Mouse (Mus musculus): Measurements from ENCODE around the gene Scp2. TPM values are rescaled to one million over a fixed set of nuclear protein-coding genes. Genes with fewer than 3 reads are reported as not detected.
A peak's percentile ranks its signal among the peaks of the same experiment; 100 is the strongest.
"Not testable (repeated sequence)": the region's sequence is repeated elsewhere in the genome, so short reads cannot be mapped to it uniquely, and the experiment has no call there.

The Scp2 gene
- total RNA-seq (2021) = 100 to 1,000 TPM; 114 to 126 TPM
- long read RNA-seq, experiment 1, transcript Scp2-201 (16 exons, 2,640 nt) = minor isoform, 22 of 172 reads
- long read RNA-seq, experiment 1, transcript Scp2-202 (5 exons, 772 nt) = major isoform, 145 of 172 reads
- long read RNA-seq, experiment 1, partial matches to known transcripts = 2 of 172 reads
- long read RNA-seq, experiment 1, other reads (novel, unspliced or antisense) = 3 of 172 reads
- long read RNA-seq, experiment 2, transcript Scp2-202 (5 exons, 772 nt) = major isoform, 189 of 215 reads
- long read RNA-seq, experiment 2, transcript Scp2-201 (16 exons, 2,640 nt) = minor isoform, 12 of 215 reads
- long read RNA-seq, experiment 2, partial matches to known transcripts = 2 of 215 reads
- long read RNA-seq, experiment 2, other reads (novel, unspliced or antisense) = 12 of 215 reads

GRCm38 (mm10) chr4:108144880-108145279 is at the start of gene Scp2:
TSS of gene Scp2 (minus strand) at chr4:108144998.
- DNase-seq = no peak

- DNase-seq = no peak
These were observed 48.1 kb upstream of the Scp2 start for GRCm38 (mm10) chr4:108192821-108193323.

DNA sequence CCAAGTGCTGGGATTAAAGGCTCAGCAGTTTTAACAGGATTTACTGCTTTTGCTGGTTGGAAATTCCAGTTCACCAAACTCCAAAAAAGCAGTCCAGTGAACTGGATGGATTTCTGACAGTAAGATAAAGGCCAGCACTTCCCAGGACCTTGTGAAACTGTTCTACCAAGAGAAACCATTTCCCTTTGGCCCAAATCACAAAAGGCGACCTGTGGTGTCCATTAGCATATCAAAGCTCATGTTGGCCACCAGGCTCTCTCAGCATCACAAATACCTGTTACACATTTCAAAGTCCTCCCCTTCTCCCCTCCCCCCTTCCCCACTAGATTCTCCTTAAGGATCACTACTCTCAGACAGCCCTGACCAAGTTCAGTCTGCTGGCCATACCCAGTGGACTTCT is 37.5 kb upstream of the Scp2 start:
- no peak for DNase-seq

DNA sequence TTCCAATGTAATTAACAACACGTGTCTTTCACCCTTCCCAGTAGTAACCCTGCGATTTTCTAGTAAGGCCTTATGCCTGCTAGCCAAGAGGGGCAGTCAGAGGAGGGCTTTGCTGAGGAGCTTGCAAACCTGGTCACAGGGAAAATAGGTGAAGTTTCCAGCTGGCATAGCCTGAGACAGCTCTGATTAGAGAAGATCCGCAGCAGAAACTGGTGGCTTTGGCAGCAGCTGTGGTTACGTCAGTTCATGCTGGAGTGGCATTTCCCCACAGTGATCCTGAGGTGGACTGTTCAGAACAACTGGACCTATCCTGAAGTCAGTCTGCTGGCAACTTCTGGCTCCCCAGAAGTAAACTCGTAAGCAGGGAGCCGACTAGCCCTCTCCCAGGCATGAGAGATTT is 23.3 kb upstream of the Scp2 start:
- no peak for DNase-seq

GRCm38 (mm10) chr4:108166874-108167273 is 22.1 kb upstream of the Scp2 start:
- DNase-seq = no peak

DNA sequence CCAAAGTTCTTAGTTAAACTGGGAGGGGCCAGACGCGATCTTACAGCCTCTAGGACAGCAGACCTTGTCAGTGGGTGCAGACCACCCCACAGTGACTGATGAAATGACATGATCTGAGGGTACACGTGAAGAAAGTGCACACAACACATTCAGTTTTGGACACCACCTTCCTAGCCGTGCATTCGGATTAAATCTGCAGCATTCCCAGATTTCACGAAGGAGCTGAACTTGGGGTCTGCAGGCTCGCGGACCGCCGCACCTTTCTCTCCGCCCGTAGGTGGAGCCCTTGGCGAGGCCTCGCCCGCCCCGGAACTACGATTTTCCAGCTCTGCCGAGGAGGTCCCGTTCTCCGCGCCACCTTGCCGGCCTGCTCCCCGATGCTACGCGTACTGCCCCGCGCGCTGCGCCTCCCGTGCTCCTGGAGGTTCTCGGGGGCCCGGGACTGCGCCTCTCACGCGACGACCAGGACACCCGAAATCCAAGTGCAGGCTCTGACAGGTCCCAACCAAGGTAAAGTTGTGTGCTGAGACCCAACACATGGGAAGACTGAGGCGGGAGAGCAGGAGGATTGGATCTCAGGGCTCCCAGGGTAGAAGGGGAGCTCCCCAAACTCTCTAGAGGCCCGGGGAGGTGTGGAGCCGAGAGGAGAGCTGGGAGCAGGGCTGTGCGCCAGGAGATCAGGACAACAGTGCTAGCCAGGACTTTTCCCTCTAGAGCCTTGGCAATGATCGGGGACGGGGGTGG is 20.5 kb upstream of the Scp2 start, which contains the start of gene Echdc2:
Gene Echdc2 (plus strand): TSS at position 286 of the 744 bp plus-strand sequence.
- DNase-seq = peak; percentile 34

DNA sequence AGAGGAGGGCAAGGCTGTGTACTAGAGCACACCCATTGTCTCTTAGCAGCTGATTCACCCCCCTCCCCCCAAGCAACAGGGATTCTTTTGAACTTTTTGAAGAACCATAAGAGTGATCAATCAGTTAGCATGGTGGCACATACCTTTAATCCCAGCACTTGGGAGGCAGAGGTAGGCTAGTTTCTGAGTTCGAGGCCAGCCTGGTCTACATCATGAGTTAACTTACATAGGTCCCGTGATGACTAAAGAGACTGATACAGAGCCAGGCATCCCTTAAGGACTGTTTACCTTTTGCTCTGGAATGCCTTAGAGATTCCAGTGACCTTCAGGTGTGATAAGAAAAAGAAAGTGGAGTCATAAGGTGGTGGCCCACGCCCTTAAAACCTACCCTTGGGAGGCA is 18.5 kb upstream of the Scp2 start:
- no peak for DNase-seq

- DNase-seq = no peak
These were observed 17.1 kb upstream of the Scp2 start for GRCm38 (mm10) chr4:108161936-108162335.

DNA sequence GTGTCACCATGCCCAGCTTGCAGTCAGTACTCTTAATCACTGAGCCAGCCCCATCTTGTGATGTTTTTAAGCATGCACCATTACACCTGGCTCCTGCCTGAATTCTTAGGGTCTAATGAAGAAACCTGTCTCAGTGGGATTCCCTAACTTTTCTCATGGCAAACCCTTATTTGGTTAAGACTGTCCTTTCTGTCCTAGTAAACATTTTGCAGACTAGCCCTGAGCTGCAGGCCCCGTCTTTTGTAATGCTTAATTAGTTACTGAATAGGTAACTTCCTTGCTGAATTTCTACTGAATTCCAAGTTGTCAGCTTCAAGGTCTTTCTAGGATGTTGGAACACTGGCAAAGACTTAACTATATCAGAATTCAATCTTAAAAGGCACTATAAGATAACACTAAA is 10.3 kb upstream of the Scp2 start:
- not testable (repeated sequence) for DNase-seq

GRCm38 (mm10) chr4:108145554-108145953 is 756 bp upstream of the Scp2 start:
- not testable (repeated sequence) for DNase-seq

GRCm38 (mm10) chr4:108143778-108144177 is 1.0 kb downstream of the Scp2 start:
- DNase-seq = no peak

GRCm38 (mm10) chr4:108143178-108143577 is 1.6 kb downstream of the Scp2 start:
- DNase-seq = not testable (repeated sequence)

DNA sequence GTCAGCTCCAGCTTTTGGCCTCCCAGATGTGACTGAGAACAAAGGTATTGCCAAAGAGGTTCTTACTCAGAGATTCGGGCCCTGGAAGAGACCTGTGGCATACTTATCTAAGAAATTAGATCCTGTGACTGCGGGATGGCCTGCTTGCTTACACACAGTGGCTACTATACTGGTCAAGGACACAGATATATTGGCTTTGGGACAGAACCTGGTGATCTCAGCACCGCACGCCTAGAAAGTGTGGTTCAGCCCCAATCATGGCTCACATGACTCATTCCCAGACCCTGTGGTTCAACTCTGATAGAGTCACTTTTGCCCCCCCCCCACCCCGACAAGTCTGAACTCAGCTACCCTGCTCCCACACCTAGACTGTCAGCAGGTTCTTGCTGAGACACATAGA is 7.9 kb downstream of the Scp2 start:
- no peak for DNase-seq

DNA sequence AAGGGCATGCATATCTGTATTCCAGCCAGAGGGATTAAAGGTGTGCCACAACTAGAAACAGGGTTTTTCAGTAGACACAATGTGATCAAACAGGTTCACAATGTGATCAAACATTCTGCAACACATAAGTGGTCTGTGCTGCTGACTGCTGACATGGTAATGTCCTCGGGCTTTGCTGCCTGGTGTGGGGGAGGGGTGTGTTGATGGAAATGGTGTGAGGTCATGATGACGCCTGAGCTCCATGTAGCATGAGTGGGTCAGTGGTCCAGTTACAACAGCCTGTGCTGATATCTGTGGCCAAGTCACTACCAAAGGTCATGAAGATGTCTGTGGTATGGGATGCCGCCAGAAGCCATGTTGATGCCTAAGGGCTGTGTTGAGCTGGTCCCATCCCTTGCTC is 14.3 kb downstream of the Scp2 start:
- DNase-seq = no peak

GRCm38 (mm10) chr4:108128339-108128738 is 16.5 kb downstream of the Scp2 start:
- no peak for DNase-seq

GRCm38 (mm10) chr4:108127516-108127915 is 17.3 kb downstream of the Scp2 start:
- DNase-seq = no peak

DNA sequence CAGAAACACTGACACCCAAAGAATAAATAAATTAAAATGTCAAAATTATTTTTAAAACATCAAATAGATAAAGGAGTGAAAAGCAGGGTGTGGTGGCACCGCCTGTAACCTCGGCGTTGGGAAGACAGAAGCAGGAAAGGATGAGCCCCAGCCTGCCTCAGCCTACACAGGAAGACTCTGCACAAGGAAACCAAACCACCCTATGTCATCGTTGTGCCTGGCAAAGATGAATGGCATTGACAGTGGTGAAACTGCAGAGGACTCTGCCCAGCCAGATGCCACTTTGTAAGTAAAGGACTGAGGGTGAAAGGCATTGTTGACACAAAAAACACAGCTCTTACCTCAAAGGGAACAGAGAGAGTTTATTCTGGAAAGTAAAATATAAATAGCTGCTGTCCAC is 18.5 kb downstream of the Scp2 start:
- DNase-seq = no peak

DNA sequence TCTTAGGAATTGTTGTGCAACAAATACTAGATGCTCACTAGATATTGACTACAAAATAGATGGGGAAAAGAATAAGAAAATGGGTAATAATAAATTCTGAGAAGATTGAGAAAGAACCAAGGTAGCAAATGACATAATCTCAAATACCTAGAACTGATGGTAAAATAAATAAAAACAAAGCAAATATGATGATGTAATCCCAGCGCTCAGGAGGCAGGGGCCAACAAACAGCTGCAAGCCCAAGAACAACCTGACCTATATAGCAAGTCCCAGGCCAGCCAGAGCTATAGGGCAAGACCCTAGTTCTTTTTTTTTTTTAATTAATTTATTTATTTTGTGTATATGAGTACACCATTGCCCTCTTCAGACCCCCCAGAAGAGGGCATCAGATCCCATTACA is 20.7 kb downstream of the Scp2 start:
- no peak for DNase-seq

DNA sequence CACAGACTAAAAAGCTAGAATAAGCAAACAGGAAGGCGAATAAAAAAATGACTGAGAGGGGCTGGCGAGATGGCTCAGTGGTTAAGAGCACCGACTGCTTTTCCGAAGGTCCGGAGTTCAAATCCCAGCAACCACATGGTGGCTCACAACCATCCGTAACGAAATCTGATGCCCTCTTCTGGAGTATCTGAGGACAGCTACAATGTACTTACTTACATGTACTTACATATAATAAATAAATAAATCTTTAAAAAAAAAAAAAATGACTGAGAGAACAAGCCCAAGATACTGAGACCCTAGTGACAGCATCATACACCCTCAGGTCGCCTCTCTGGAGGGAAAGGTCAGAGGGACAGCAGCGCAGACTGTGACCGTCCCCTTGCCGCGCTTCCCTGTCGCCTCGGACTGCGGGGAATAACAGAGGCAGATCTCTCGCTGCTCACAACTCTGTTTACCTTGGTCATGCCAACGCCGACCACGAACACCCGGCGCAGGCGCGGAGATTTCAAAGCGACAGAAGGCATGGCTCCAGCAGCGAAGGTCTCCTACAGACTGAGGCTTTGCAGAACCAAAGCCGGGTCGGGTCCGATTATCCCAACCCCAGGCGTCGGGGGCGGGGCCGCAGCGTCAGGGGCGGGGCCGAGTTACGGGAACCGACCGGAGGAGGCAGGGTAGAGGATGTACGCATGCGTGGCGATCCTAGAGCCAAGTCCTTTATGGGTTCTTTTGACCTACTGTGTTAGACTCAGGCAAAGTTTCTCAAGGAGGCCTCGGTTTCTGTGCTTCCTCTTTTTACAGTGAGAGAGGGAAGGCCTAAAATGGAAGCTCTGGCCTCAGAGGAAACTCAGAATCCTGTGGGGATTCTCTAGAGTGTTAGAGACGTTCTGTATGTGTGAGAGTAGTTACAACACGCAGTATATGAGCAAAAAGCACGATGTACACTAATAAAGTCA is 26.6 kb downstream of the Scp2 start:
- DNase-seq = peak; percentile 94

GRCm38 (mm10) chr4:108117488-108117887 is 27.3 kb downstream of the Scp2 start:
- DNase-seq = no peak

DNA sequence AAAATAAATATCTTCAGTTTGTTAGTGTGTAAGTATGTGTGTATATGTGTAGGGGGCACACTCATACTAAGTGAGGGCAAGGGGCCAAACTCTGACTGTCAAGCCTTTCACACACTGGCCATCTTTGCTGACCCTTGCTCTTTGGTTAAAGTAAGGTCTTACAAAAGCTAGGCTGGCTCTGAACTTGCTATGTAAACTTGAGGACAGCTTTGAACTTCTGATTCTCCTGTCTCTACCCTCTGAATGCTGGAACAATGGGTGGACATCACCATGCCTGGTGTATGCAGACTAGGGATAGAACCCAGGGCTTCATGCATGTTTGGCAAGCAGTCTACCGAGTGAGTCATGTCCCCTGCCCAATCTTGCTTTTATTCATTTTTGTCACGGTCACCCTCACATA is 28.3 kb downstream of the Scp2 start:
- no peak for DNase-seq

GRCm38 (mm10) chr4:108110706-108111105 is 34.1 kb downstream of the Scp2 start:
- DNase-seq = no peak
